Mouse (Mus musculus) forebrain, embryonic 13.5 days (tissue): ENCODE data around the gene Gstp2. TPM values are rescaled to one million over a fixed set of nuclear protein-coding genes. Genes with fewer than 3 reads are reported as not detected.
"Not testable (repeated sequence)": the region's sequence is repeated elsewhere in the genome, so short reads cannot be mapped to it uniquely, and the experiment has no call there.

ENCODE experiments used
- ATAC-seq: fragments of 200-750 bp; cut with Nextera tagmentation; 2 replicates; pipeline ENCODE4 v1.8.0; 2017
- H3K27ac ChIP-seq: fragments of 300-500 bp; sonication (generic); 2 replicates; pipeline ENCODE4 v1.5.1; 2015; ENCODE audit warnings: inconsistent platforms, mild to moderate bottlenecking, moderate library complexity
- H3K27me3 ChIP-seq: fragments of 300-500 bp; sonication (generic); 2 replicates; pipeline ENCODE4 v1.6.1; 2015; ENCODE audit warnings: mild to moderate bottlenecking, inconsistent platforms
- H3K36me3 ChIP-seq: fragments of 300-500 bp; sonication (generic); 2 replicates; pipeline ENCODE4 v1.6.1; 2015; ENCODE audit warnings: mild to moderate bottlenecking, inconsistent platforms; ENCODE audit not compliant: poor library complexity, severe bottlenecking
- H3K4me1 ChIP-seq: fragments of 300-500 bp; sonication (generic); 2 replicates; pipeline ENCODE4 v1.6.1; 2015; ENCODE audit warnings: inconsistent platforms
- H3K4me2 ChIP-seq: fragments of 300-500 bp; sonication (generic); 2 replicates; pipeline ENCODE4 v1.6.1; 2015; ENCODE audit warnings: inconsistent platforms, mild to moderate bottlenecking, moderate library complexity
- H3K4me3 ChIP-seq: fragments of 300-500 bp; sonication (generic); 2 replicates; pipeline ENCODE4 v1.5.1; 2015; ENCODE audit warnings: mild to moderate bottlenecking, inconsistent platforms
- H3K9ac ChIP-seq: fragments of 300-500 bp; sonication (generic); 2 replicates; pipeline ENCODE4 v1.6.1; 2015; ENCODE audit warnings: mild to moderate bottlenecking, inconsistent platforms
- H3K9me3 ChIP-seq: fragments of 300-500 bp; sonication (generic); replicated peaks from 2 replicates; pipeline ENCODE4 v1.6.1; 2016; ENCODE audit warnings: inconsistent platforms
- WGBS: fragments of 180-500 bp; shearing (Covaris S2); methylation state at CpG from one replicate; pipeline ENCODE4 v1.1.7; 2015; 5-methylcytosine and 5-hydroxymethylcytosine counted together
- polyA plus RNA-seq: library from polyadenylated mRNA; unstranded; fragments of >200 nt; fragmentation: Nextera tagmentation; extraction: Ambion mirVana; gene quantifications from 2 replicates; pipeline ENCODE4 v1.2.1, GENCODE M21; 2015

The Gstp2 gene
- polyA plus RNA-seq, 1 experiment from 2014 or later, result 2.5 TPM

DNA sequence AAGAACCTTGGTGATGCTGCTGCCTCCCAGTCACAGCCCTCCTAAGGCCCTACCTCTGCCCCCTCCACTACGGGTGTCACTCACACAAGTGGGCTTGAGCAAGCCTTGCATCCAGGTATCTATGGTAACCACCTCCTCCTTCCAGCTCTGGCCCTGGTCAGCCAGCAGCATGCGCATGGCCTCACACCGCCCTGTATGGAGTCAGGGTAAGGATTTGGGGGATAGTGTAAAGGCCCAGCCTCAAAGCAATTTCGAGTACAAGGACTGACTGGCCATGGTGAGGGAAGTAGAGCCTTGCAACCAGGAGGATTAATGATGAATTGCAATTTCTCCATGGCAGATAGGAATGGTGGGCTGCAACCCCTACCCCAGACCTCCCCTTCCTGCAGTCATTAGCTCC is 4.3 kb downstream of the Gstp2 start:
- H3K36me3 ChIP-seq, H3K27ac ChIP-seq, H3K4me3 ChIP-seq, ATAC-seq, H3K9ac ChIP-seq, H3K27me3 ChIP-seq, H3K9me3 ChIP-seq, H3K4me2 ChIP-seq: not testable (repeated sequence)
- WGBS, result 93% methylated on average over 4 of the region's 4 CpGs
- peaks cover 16% of the 10 kb centered on the region for H3K4me1 ChIP-seq

- H3K9me3 ChIP-seq, ATAC-seq, H3K4me2 ChIP-seq, H3K36me3 ChIP-seq, H3K27ac ChIP-seq, H3K9ac ChIP-seq, H3K4me3 ChIP-seq, H3K27me3 ChIP-seq: not testable (repeated sequence)
- peaks cover 18% of the 10 kb centered on the region for H3K4me1 ChIP-seq
- 82% methylated on average over 5 of the region's 5 CpGs for WGBS
Measured at GRCm38 (mm10) chr19:4040941-4041340, 4.9 kb downstream of the Gstp2 start.

DNA sequence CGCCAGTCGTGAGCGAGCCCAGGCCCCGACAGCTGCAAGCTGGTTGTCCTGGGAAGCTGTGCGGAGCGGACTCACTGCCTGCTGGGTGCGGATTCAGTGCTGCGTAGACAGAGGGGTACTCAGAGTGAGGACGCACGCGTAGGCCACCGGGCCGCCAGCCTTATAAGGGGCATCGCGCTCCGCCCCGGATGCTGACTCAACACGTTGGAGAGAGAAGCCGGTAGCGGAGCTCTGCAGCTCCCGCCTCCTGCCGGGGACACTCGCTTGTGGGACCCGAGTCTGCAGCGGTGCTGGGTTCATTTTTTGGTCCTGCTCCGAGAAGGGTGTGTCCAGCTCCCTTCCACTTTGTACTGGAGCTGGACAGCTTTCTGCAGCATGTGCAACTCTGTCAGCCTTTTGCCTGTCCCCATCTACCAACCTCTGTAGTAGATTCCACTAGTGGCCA is 8.0 kb downstream of the Gstp2 start, which contains the start of gene Gstp1:
Gstp1 (minus strand) TSS at position 198 of the 445 bp plus-strand sequence.
- ATAC-seq, result peak; percentile 85
- H3K27ac ChIP-seq, result peak within 1 kb of the TSS; percentile 49; the same call in 1 of the 2 replicates
- H3K4me1 ChIP-seq, result peaks cover 18% of the 10 kb centered on the region
- peak within 1 kb of the TSS; percentile 67 for H3K4me3 ChIP-seq
- no peaks in the 10 kb centered on the region for H3K9me3 ChIP-seq
- WGBS, result 0% methylated on average over 26 of the region's 26 CpGs
- 0 out of 2 replicates have a peak, but pooled peaks cover 4% of the 10 kb centered on the region for H3K36me3 ChIP-seq
- peak within 1 kb of the TSS; percentile 80 for H3K4me2 ChIP-seq
- peak within 1 kb of the TSS; percentile 79 for H3K9ac ChIP-seq
- no peaks in the 10 kb centered on the region for H3K27me3 ChIP-seq

GRCm38 (mm10) chr19:4037154-4037787 is 8.6 kb downstream of the Gstp2 start:
- peaks cover 18% of the 10 kb centered on the region for H3K4me1 ChIP-seq
- H3K9ac ChIP-seq, result peak overlapping the region; percentile 79
- ATAC-seq, result 0 out of 2 replicates have a peak, but pooled peaks have one; percentile 38
- H3K27me3 ChIP-seq, H3K36me3 ChIP-seq, H3K9me3 ChIP-seq: not testable (repeated sequence)
- peak overlapping the region; percentile 67 for H3K4me3 ChIP-seq
- H3K4me2 ChIP-seq, result peak overlapping the region; percentile 80
- 17% methylated on average over 8 of the region's 8 CpGs for WGBS
- H3K27ac ChIP-seq, result peak overlapping the region; percentile 49; the same call in 1 of the 2 replicates

GRCm38 (mm10) chr19:4036327-4037045 is 9.3 kb downstream of the Gstp2 start:
- H3K27ac ChIP-seq, result no peak overlapping the region
- H3K9ac ChIP-seq, result no peak overlapping the region
- H3K4me1 ChIP-seq, result peaks cover 18% of the 10 kb centered on the region
- no peak overlapping the region for H3K4me3 ChIP-seq
- no peaks in the 10 kb centered on the region for H3K9me3 ChIP-seq
- ATAC-seq, result no peak
- no peaks in the 10 kb centered on the region for H3K27me3 ChIP-seq
- H3K36me3 ChIP-seq, result 0 out of 2 replicates have a peak, but pooled peaks cover 4% of the 10 kb centered on the region
- WGBS, result 88% methylated on average over 12 of the region's 12 CpGs
- H3K4me2 ChIP-seq, result peak overlapping the region; percentile 16; the same call in 1 of the 2 replicates

DNA sequence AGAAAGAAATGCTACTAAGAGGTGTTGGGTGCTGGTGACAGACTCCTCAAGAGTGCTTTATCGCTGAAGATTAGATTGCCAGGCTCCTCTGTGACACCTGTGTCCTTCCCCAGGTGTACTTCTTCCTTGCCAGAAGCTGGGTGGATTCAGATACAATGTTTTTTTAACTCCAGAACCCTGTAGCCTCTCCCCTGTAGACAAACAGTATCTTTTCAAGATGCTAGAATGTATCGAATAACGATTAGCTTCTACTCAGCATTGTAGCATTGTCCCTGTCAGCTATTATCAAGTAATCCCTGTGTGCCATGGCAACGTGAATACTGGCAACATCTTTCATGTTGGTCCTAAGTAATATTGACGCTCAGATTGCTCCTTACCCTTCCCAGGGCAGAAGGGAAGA is 12.1 kb downstream of the Gstp2 start:
- Histone ChIP-seq H3K4me2 (no peak overlapping the region), H3K4me1 (peaks cover 18% of the 10 kb centered on the region), H3K9me3 (no peaks in the 10 kb centered on the region), H3K27me3 (no peaks in the 10 kb centered on the region), H3K4me3 (no peak overlapping the region), H3K36me3 (0 out of 2 replicates have a peak, but pooled peaks cover 4% of the 10 kb centered on the region), H3K9ac (no peak overlapping the region), H3K27ac (no peak overlapping the region)
- WGBS, result 53% methylated on average over 5 of the region's 5 CpGs
- no peak for ATAC-seq

GRCm38 (mm10) chr19:4033298-4033697 is 12.5 kb downstream of the Gstp2 start:
- Histone ChIP-seq H3K9ac (no peak overlapping the region), H3K4me2 (no peak overlapping the region), H3K27ac (no peak overlapping the region), H3K4me1 (peaks cover 17% of the 10 kb centered on the region), H3K9me3 (no peaks in the 10 kb centered on the region), H3K27me3 (no peaks in the 10 kb centered on the region), H3K36me3 (0 out of 2 replicates have a peak, but pooled peaks cover 4% of the 10 kb centered on the region), H3K4me3 (no peak overlapping the region)
- ATAC-seq, result no peak
- WGBS, result 95% methylated on average over 3 of the region's 3 CpGs

GRCm38 (mm10) chr19:4032668-4033067 is 13.2 kb downstream of the Gstp2 start:
- no peak overlapping the region for H3K9ac ChIP-seq
- WGBS, result 52% methylated on average over 7 of the region's 7 CpGs
- no peak overlapping the region for H3K4me2 ChIP-seq
- H3K27me3 ChIP-seq, result no peaks in the 10 kb centered on the region
- no peaks in the 10 kb centered on the region; the same call in 1 of the 2 replicates for H3K9me3 ChIP-seq
- peaks cover 12% of the 10 kb centered on the region for H3K4me1 ChIP-seq
- no peak for ATAC-seq
- H3K27ac ChIP-seq, result no peak overlapping the region
- 0 out of 2 replicates have a peak, but pooled peaks cover 4% of the 10 kb centered on the region for H3K36me3 ChIP-seq
- no peak overlapping the region for H3K4me3 ChIP-seq

- ATAC-seq, result no peak
- Histone ChIP-seq H3K9ac (no peak overlapping the region), H3K4me3 (no peak overlapping the region), H3K9me3 (peaks cover 7% of the 10 kb centered on the region), H3K4me2 (no peak overlapping the region), H3K4me1 (no peaks in the 10 kb centered on the region), H3K36me3 (no peaks in the 10 kb centered on the region), H3K27ac (no peak overlapping the region), H3K27me3 (no peaks in the 10 kb centered on the region)
Measured at GRCm38 (mm10) chr19:4027576-4027975, 18.2 kb downstream of the Gstp2 start.

DNA sequence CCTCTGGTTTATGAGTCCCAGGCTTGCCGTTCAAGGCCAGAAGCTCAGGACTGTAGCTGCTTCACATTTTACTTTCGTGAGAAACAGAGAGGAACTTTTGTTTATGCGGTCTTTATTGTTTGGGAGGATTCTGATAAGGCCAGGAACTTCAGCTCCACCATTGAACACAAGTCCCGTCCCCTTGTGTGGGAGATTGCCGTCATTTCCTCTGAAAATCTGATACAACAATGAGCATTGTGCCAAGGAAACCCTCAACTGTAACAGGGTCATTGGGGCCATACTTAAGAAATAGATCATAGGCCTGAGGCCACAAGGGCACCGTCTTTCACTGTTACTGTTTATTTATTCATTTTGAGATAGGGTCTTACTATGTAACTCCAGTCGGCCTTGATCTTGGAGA is 22.6 kb downstream of the Gstp2 start:
- Histone ChIP-seq H3K4me1 (peaks cover 9% of the 10 kb centered on the region; the same call in 1 of the 2 replicates), H3K9me3 (peaks cover 7% of the 10 kb centered on the region), H3K4me3 (no peak overlapping the region), H3K9ac (no peak overlapping the region), H3K4me2 (no peak overlapping the region), H3K27ac (no peak overlapping the region), H3K36me3 (no peaks in the 10 kb centered on the region), H3K27me3 (no peaks in the 10 kb centered on the region)
- no peak for ATAC-seq
- WGBS, result 82% methylated on average over 7 of the region's 7 CpGs

- Histone ChIP-seq H3K4me3 (no peak overlapping the region), H3K36me3 (no peaks in the 10 kb centered on the region), H3K9ac (no peak overlapping the region), H3K4me1 (peaks cover 9% of the 10 kb centered on the region; the same call in 1 of the 2 replicates), H3K27me3 (no peaks in the 10 kb centered on the region), H3K4me2 (no peak overlapping the region), H3K27ac (no peak overlapping the region), H3K9me3 (no peaks in the 10 kb centered on the region)
- ATAC-seq, result peak; percentile 57; the same call in 1 of the 2 replicates
- 28% methylated on average over 18 of the region's 18 CpGs for WGBS
Measured at GRCm38 (mm10) chr19:4018743-4019583, 26.9 kb downstream of the Gstp2 start.
